Mouse (Mus musculus): Measurements from ENCODE around the gene Stac.

The Stac gene

DNA sequence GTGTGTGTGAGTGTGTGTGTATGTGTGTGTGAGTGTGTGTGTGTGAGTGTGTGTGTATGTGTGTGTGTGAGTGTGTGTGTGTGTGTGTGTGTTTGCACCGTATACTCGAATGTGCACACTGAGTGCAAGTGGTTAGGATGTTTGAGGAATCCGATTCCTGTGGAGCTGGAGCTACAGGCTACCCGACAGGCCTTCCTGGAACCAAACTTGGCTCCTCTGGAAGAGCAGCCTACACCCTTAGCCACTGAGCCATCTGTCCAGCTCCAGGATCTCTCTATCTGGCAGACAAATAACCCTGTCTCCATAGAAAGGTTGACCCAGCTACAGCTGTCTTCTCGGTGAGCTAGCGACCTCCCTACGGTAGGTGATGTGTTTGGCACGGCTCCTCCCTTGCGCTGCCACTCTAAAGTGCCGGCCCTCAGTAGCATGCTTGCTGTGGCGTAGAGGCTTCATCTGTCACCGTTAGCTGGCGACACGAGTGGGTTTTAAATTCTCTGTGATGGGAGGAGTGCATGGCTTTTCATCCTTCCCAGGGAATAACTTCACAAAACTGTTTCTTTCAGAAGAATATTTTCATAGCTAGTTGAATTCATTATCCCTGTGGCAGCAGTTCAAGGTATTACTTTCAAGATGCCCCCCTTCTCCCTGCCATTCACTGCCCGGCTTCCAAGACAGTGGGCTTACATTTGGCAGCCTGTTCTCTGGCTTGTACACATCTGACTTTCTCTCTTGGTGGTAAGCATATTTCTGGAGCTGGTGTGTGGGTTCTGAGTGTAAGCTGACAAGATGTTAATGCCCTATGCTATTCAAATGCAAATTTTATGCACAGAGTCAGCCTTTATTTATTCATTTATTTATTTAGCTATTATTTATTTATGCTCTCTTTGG is 175.3 kb downstream of the Stac start:
- no peak for DNase-seq (ENCODE audit: low spot score in 2 of 2)
